Mouse (Mus musculus) layer of hippocampus, postnatal 25 days (tissue): ENCODE measurements at regions not wholly inside any gene's neighbourhood (a gene's known extent, or its start where the extent isn't known, plus 50 kb on each side); places are given as distances from the start of the nearest gene placed in this dataset.
A peak's percentile ranks its signal among the peaks of the same experiment; 100 is the strongest.

ENCODE experiments used
- DNase-seq, 2 experiments: peaks; one replicate each; pipeline ENCODE4 v3.0.0; 2022; ENCODE audit warnings: mixed read lengths in 2 of 2, low spot score in 1 of 2; ENCODE audit errors: extremely low spot score in 1 of 2

- DNase-seq = no peak
Measured at GRCm38 (mm10) chr8:4934551-4934950, 155.2 kb upstream of the Shcbp1 start.

DNA sequence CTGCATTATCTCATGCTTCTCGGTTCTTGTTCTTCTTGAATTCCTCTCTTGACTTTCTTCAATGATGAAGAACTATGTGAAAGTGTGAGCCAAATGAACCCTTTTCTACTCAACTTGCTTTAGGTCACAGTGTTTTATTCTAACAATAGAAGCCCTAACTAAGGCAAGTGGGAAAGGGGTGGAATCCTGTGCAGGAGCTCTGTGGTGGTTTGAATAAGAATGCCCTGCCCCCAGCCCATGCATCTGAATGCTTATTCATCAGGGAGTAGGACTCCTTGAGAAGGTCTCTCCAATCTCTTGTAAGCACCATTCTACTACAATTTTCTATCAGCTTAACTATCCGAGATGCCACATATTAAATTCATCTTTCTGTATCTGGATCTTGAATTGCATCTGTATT is 154.7 kb upstream of the Shcbp1 start:
- DNase-seq = no peak

DNA sequence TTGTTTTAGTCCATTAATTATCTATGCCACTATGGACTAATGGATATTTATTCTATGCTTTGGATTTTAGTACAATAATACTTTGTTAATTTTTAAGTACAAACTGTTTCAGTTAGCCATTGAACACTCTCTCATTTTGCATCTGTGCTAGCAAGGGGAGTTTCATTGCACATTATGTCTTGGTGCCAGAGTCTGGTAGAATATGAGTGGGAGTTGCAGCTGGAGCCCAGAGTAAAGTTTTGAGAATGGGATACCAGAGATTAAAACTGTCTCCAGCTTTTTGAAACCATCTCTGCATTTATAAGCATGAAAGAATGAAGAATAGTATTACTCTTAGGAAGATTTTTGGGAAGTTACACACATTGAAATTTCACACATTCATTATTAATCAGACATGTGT is 137.1 kb upstream of the Shcbp1 start:
- DNase-seq = no peak

DNA sequence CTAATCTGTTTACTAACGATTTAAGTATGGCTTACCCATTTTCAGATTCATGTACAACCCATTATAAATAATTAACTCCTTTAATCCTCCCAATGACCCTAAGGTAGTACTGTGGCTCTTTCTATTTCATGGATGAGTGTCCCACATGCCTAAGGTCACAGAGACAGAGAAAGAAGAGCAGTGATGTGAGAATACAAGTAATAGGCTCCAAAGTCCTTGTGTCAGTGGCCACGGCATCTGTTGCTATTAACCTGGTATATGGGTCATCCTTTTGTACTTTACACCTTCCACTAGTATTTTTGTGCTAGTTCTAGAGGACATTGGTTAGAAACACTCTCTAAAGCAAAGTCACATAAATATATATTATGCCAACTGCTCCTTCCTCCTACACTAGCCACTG is 115.7 kb upstream of the Shcbp1 start:
- no peak for DNase-seq

DNA sequence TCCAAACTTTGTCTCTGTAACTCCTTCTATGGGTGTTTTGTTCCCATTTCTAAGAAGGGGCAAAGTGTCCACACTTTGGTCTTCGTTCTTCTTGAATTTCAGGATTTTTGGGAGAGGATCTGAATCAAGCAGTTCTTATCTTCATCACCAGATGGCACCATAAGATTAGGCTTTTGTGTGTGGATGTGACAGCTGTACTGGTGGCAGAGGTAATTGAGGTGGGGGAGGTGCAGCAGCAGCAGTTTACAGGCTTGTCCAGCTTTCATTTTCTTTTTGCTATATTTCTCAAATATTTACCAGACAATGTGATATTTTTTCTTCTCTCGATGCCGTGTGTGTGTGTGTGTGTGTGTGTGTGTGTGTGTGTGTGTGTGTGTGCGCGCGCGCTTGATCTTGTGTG is 89.4 kb upstream of the Shcbp1 start:
- DNase-seq = peak; percentile 4 to 8

- DNase-seq = no peak
Measured at GRCm38 (mm10) chr8:4839087-4839486, 59.7 kb upstream of the Shcbp1 start.

DNA sequence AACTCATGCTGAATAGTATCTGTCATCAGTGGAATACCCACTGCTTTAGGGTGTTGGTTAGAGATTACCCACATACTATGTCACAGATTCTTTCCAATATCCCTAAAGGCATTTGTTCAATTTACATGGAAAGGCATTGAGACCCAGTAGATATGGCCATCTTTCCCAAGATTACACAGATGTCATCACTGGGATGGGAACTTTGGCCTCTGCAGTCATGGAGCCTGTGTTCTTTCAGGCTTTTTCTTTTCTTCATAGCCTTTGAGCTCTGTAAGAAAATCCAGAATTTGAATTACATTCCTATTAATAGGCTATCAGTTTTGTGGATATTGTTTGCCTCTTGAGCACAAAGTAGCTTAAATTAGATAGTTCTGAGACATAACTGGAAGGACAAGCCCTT is 59.2 kb upstream of the Shcbp1 start:
- no peak for DNase-seq

GRCm38 (mm10) chr8:4837719-4838118 is 58.4 kb upstream of the Shcbp1 start:
- DNase-seq = no peak

GRCm38 (mm10) chr8:4836651-4837050 is 57.3 kb upstream of the Shcbp1 start:
- no peak for DNase-seq
